Mouse (Mus musculus): Measurements from ENCODE around the gene Spg20. TPM values are rescaled to one million over a fixed set of nuclear protein-coding genes. Genes with fewer than 3 reads are reported as not detected.
A peak's percentile ranks its signal among the peaks of the same experiment; 100 is the strongest.

Gene Spg20
- polyA plus RNA-seq, 1 experiment, result 49.3 TPM

DNA sequence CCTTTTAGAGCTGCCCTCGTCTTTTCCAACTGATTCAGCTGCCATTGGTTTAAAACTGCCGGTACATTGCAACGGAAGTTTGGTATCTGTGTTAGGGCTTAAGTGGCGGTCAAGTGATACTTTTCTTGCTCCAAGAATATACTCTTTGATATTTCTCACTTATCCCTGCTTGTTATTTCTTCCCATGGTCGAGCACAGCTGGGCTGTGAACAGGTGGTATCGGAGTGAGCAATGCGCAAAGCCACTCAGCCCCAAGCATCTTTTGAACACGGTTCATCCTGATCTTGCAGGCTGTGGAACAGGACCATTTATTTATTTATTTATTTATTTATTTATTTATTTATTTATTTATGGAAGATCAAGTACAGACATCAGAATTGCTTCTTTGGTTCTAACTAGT lies 32.3 kb upstream of the Spg20 start:
- H3K27me3 ChIP-seq (ENCODE audit: control insufficient read depth, insufficient read depth, insufficient read length), result no peaks in the 10 kb centered on the region
- TF ChIP-seq TCF3 (IDR thresholded peaks at IDR 0.05; ENCODE audit: insufficient read length, low read depth), result peak; percentile 23
- TF ChIP-seq MAX (IDR thresholded peaks at IDR 0.05; ENCODE audit: low read depth), result no peak
- TF ChIP-seq TCF12 (IDR thresholded peaks at IDR 0.05; ENCODE audit: insufficient read depth, poor library complexity, severe bottlenecking), result peak; percentile 89
- TF ChIP-seq MYOG (IDR thresholded peaks at IDR 0.05; ENCODE audit: control insufficient read depth in 1 of 3, insufficient read depth in 1 of 3, insufficient read length in 2 of 3, low read depth in 2 of 3), result peak; percentile 51 to 91 (median 87)
- peak; percentile 63 to 94 (median 76) for TF ChIP-seq MYOD1 (IDR thresholded peaks at IDR 0.05; ENCODE audit: control insufficient read depth in 1 of 3, insufficient read length in 2 of 3, low read depth in 2 of 3)
- no peak for TF ChIP-seq REST (IDR thresholded peaks at IDR 0.05; ENCODE audit: insufficient read depth, insufficient read length)
- no peak overlapping the region for H3K4me3 ChIP-seq
- H3ac ChIP-seq (ENCODE audit: control insufficient read depth, insufficient read length), result no peak overlapping the region
- H3K79me2 ChIP-seq (ENCODE audit: control insufficient read depth, insufficient read depth), result no peaks in the 10 kb centered on the region
- H3K4me2 ChIP-seq (ENCODE audit: low read depth), result no peak overlapping the region
- no peaks in the 10 kb centered on the region for H3K36me3 ChIP-seq (ENCODE audit: control insufficient read depth, insufficient read depth)

DNA sequence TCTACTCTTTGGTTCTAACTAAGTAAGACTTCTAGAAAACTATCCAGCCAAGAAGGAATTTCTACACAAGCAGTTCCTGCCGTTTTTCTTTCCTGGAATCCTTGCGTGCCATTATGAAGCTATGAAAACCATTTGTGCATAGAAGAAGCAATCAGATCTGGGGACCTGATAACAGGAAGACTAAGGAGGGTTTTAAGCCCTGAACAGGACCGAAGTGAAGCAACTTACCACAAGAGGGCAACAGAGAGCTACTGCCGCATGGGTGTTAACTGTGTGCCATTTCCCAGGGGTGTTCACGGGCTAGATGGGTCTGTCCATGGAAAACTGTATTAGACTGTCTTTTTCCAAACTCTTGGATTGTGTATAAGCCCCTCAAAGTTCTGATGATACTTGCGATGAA lies 31.9 kb upstream of the Spg20 start:
- no peaks in the 10 kb centered on the region for H3K79me2 ChIP-seq (ENCODE audit: control insufficient read depth, insufficient read depth)
- no peaks in the 10 kb centered on the region for H3K27me3 ChIP-seq (ENCODE audit: control insufficient read depth, insufficient read depth, insufficient read length)
- no peak overlapping the region for H3ac ChIP-seq (ENCODE audit: control insufficient read depth, insufficient read length)
- no peaks in the 10 kb centered on the region for H3K36me3 ChIP-seq (ENCODE audit: control insufficient read depth, insufficient read depth)
- H3K4me2 ChIP-seq (ENCODE audit: low read depth), result peak overlapping the region; percentile 28
- TF ChIP-seq MYOG (IDR thresholded peaks at IDR 0.05; ENCODE audit: control insufficient read depth in 1 of 3, insufficient read depth in 1 of 3, insufficient read length in 2 of 3, low read depth in 2 of 3) (no peak), TCF3 (IDR thresholded peaks at IDR 0.05; ENCODE audit: insufficient read length, low read depth) (no peak), POLR2A (IDR thresholded peaks at IDR 0.05; ENCODE audit: insufficient read length, low read depth) (no peak), CEBPB (IDR thresholded peaks at IDR 0.05; ENCODE audit: insufficient read depth, poor library complexity, severe bottlenecking) (no peak), E2F4 (IDR thresholded peaks at IDR 0.05; ENCODE audit: insufficient read depth) (no peak), MAX (IDR thresholded peaks at IDR 0.05; ENCODE audit: low read depth) (no peak), REST (IDR thresholded peaks at IDR 0.05; ENCODE audit: insufficient read depth, insufficient read length) (no peak), MYOD1 (IDR thresholded peaks at IDR 0.05; ENCODE audit: control insufficient read depth in 1 of 3, insufficient read length in 2 of 3, low read depth in 2 of 3) (no peak), SRF (IDR thresholded peaks at IDR 0.05; ENCODE audit: control insufficient read depth, insufficient read length, low read depth) (no peak), TCF12 (IDR thresholded peaks at IDR 0.05; ENCODE audit: insufficient read depth, poor library complexity, severe bottlenecking) (no peak), POLR2AphosphoS2 (IDR thresholded peaks at IDR 0.05; ENCODE audit: insufficient read length, low read depth) (no peak), USF1 (IDR thresholded peaks at IDR 0.05; ENCODE audit: low read depth) (no peak)
- no peak overlapping the region for H3K4me3 ChIP-seq

DNA sequence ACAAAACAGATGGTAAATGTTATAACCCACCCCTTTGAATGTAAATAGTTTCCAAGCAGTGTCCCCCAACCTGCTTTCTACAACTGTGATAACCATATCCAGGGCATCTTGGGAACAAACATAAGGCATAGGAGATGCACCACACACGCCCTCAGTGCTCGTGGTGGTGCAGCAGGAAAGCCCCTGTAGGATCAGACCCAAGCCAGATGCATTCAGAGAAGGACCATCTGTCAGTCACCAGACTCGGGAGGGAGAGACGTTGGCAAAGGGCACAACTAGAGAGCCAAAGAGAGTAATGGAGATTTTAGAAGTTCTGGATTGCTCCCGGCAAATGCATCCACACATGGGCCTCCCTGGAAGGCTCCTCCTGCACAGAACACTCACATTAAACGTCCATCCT lies 27.1 kb upstream of the Spg20 start:
- H3K79me2 ChIP-seq (ENCODE audit: control insufficient read depth, insufficient read depth), result no peaks in the 10 kb centered on the region
- H3K4me2 ChIP-seq (ENCODE audit: low read depth), result no peak overlapping the region
- no peaks in the 10 kb centered on the region for H3K27me3 ChIP-seq (ENCODE audit: control insufficient read depth, insufficient read depth, insufficient read length)
- TF ChIP-seq TCF3 (IDR thresholded peaks at IDR 0.05; ENCODE audit: insufficient read length, low read depth), result no peak
- no peaks in the 10 kb centered on the region for H3K36me3 ChIP-seq (ENCODE audit: control insufficient read depth, insufficient read depth)
- H3ac ChIP-seq (ENCODE audit: control insufficient read depth, insufficient read length), result no peak overlapping the region
- H3K4me3 ChIP-seq, result no peak overlapping the region

DNA sequence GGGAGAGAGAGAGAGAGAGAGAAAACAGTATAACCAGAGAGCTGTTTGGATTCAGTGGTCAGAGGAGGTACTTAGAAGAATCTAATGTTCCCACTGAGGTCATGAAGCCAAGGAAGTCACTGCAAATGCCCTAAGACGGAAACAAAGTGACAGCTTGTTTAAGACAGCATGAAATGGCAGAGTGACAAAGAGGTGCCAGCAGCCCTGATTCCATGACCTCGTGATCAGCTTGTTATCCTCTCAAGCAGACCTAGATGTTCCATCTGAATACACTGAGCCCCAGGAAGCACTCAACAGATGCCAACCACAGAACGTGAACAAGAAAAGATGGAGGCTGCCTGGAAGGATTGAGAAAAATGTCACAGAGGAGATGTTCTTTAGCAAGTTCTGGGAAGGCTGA lies 26.2 kb upstream of the Spg20 start:
- Histone ChIP-seq H3K27me3 (ENCODE audit: control insufficient read depth, insufficient read depth, insufficient read length) (no peaks in the 10 kb centered on the region), H3ac (ENCODE audit: control insufficient read depth, insufficient read length) (no peak overlapping the region), H3K36me3 (ENCODE audit: control insufficient read depth, insufficient read depth) (no peaks in the 10 kb centered on the region), H3K4me3 (no peak overlapping the region), H3K4me2 (ENCODE audit: low read depth) (no peak overlapping the region), H3K79me2 (ENCODE audit: control insufficient read depth, insufficient read depth) (no peaks in the 10 kb centered on the region)
- TF ChIP-seq E2F4 (IDR thresholded peaks at IDR 0.05; ENCODE audit: insufficient read depth), result no peak
- TF ChIP-seq MYOG (IDR thresholded peaks at IDR 0.05; ENCODE audit: control insufficient read depth in 1 of 3, insufficient read depth in 1 of 3, insufficient read length in 2 of 3, low read depth in 2 of 3), result no peak
- TF ChIP-seq USF1 (IDR thresholded peaks at IDR 0.05; ENCODE audit: low read depth), result no peak
- TF ChIP-seq SRF (IDR thresholded peaks at IDR 0.05; ENCODE audit: control insufficient read depth, insufficient read length, low read depth), result no peak
- TF ChIP-seq POLR2A (IDR thresholded peaks at IDR 0.05; ENCODE audit: insufficient read length, low read depth), result no peak
- TF ChIP-seq REST (IDR thresholded peaks at IDR 0.05; ENCODE audit: insufficient read depth, insufficient read length), result no peak
- TF ChIP-seq TCF12 (IDR thresholded peaks at IDR 0.05; ENCODE audit: insufficient read depth, poor library complexity, severe bottlenecking), result no peak
- TF ChIP-seq TCF3 (IDR thresholded peaks at IDR 0.05; ENCODE audit: insufficient read length, low read depth), result no peak
- TF ChIP-seq MAX (IDR thresholded peaks at IDR 0.05; ENCODE audit: low read depth), result no peak
- no peak for TF ChIP-seq CEBPB (IDR thresholded peaks at IDR 0.05; ENCODE audit: insufficient read depth, poor library complexity, severe bottlenecking)
- no peak for TF ChIP-seq MYOD1 (IDR thresholded peaks at IDR 0.05; ENCODE audit: control insufficient read depth in 1 of 3, insufficient read length in 2 of 3, low read depth in 2 of 3)
- TF ChIP-seq POLR2AphosphoS2 (IDR thresholded peaks at IDR 0.05; ENCODE audit: insufficient read length, low read depth), result no peak

DNA sequence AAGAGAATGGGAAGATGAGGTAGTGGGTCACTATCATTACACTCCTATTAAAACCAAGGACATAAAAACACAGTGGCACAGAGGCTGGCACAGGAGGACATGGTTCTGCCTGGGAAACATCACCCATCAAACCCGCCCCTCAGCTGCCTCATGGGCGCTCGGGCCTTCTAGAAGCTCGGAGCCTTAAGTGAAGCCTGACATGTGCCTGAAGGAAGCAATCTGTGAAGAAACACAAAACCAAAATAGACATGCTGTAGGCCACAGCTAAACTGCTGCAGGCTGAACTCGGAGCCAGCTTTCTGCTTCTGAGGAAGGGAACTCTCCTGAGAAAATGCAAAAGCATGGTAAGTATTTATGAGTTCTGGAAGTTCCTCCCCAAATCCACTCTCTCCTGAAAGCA lies 25.0 kb upstream of the Spg20 start:
- Histone ChIP-seq H3K79me2 (ENCODE audit: control insufficient read depth, insufficient read depth) (no peaks in the 10 kb centered on the region), H3K4me3 (no peak overlapping the region), H3K27me3 (ENCODE audit: control insufficient read depth, insufficient read depth, insufficient read length) (no peaks in the 10 kb centered on the region), H3ac (ENCODE audit: control insufficient read depth, insufficient read length) (no peak overlapping the region), H3K36me3 (ENCODE audit: control insufficient read depth, insufficient read depth) (no peaks in the 10 kb centered on the region), H3K4me2 (ENCODE audit: low read depth) (no peak overlapping the region)
- TF ChIP-seq MAX (IDR thresholded peaks at IDR 0.05; ENCODE audit: low read depth) (no peak), CEBPB (IDR thresholded peaks at IDR 0.05; ENCODE audit: insufficient read depth, poor library complexity, severe bottlenecking) (no peak), TCF12 (IDR thresholded peaks at IDR 0.05; ENCODE audit: insufficient read depth, poor library complexity, severe bottlenecking) (no peak), POLR2AphosphoS2 (IDR thresholded peaks at IDR 0.05; ENCODE audit: insufficient read length, low read depth) (no peak), SRF (IDR thresholded peaks at IDR 0.05; ENCODE audit: control insufficient read depth, insufficient read length, low read depth) (no peak), USF1 (IDR thresholded peaks at IDR 0.05; ENCODE audit: low read depth) (no peak), TCF3 (IDR thresholded peaks at IDR 0.05; ENCODE audit: insufficient read length, low read depth) (no peak), REST (IDR thresholded peaks at IDR 0.05; ENCODE audit: insufficient read depth, insufficient read length) (no peak)

All from myocyte (in vitro differentiated cells).